In genomic region chr14:122384447-122385237, GRCm38 (mm10) we compare ENCODE assay signal across 13 mouse cellular contexts.
DNase-seq lines count a peak whose midpoint lies in the region; ATAC-seq and TF ChIP-seq lines count a peak whose summit lies in the region.
"Had no signal": no experiment of that assay in that cellular context is flagged by ENCODE, and none has a peak within 500 bp of the region (broad histone marks: within the 10 kb centered on the region; RNA-seq: fewer than 3 reads in every experiment).

No protein-coding gene starts in this region.

- H3K4me3 ChIP-seq in hindbrain, embryonic 14.5 days (replicated peaks; ENCODE audit: low read length): no peak overlapping the region
- no peak overlapping the region for H3K4me3 ChIP-seq in hindbrain, embryonic 10.5 days
- 0 out of 2 replicates have a peak overlapping the region, but pooled peaks have one; percentile 3 for H3K4me3 ChIP-seq in hindbrain, postnatal 0 days (ENCODE audit: low read length)

- H3K36me3 ChIP-seq in hindbrain, embryonic 14.5 days (replicated peaks; ENCODE audit: control insufficient read depth, insufficient read depth): no peaks in the 10 kb centered on the region
- no peaks in the 10 kb centered on the region for H3K36me3 ChIP-seq in hindbrain, embryonic 10.5 days
- no peaks in the 10 kb centered on the region for H3K36me3 ChIP-seq in hindbrain, postnatal 0 days (ENCODE audit: insufficient read depth, low read length)

- whole genome bisulfite sequencing in hindbrain, embryonic 14.5 days: 39% methylated on average over 21 of the region's 21 CpGs
- 68% methylated on average over 21 of the region's 21 CpGs for WGBS in hindbrain, embryonic 10.5 days
- WGBS in hindbrain, postnatal 0 days: 33% methylated on average over 21 of the region's 21 CpGs

- no peak for TF ChIP-seq CTCF in hindbrain, postnatal 0 days (IDR thresholded peaks at IDR 0.05; ENCODE audit: low read depth)

- peaks cover 19% of the 10 kb centered on the region for H3K27me3 ChIP-seq in hindbrain, embryonic 14.5 days (ENCODE audit: control insufficient read depth, insufficient read depth, low read length)
- peaks cover 31% of the 10 kb centered on the region for H3K27me3 ChIP-seq in hindbrain, embryonic 10.5 days (ENCODE audit: insufficient read depth, poor library complexity, severe bottlenecking)
- H3K27me3 ChIP-seq in hindbrain, postnatal 0 days (ENCODE audit: insufficient read depth, low read length): peaks cover 8% of the 10 kb centered on the region; the same call in 1 of the 2 replicates

- no peak overlapping the region for H3K9ac ChIP-seq in hindbrain, embryonic 14.5 days
- H3K9ac ChIP-seq in hindbrain, postnatal 0 days (replicated peaks; ENCODE audit: low read length): peak overlapping the region; percentile 43

- 0 out of 2 replicates have a peak, but pooled peaks have one; percentile 48 for ATAC-seq in hindbrain, embryonic 14.5 days (ENCODE audit: low FRiP score)
- no peak for ATAC-seq in hindbrain, postnatal 0 days

- peaks cover 10% of the 10 kb centered on the region; the same call in 1 of the 2 replicates for H3K4me1 ChIP-seq in hindbrain, embryonic 14.5 days (replicated peaks; ENCODE audit: control insufficient read depth, insufficient read depth, low read length)
- H3K4me1 ChIP-seq in hindbrain, embryonic 10.5 days (replicated peaks): peaks cover 26% of the 10 kb centered on the region
- H3K4me1 ChIP-seq in hindbrain, postnatal 0 days (ENCODE audit: insufficient read depth, low read length): no peaks in the 10 kb centered on the region

- H3K27ac ChIP-seq in hindbrain, embryonic 14.5 days: peak overlapping the region; percentile 51; the same call in 1 of the 2 replicates
- no peak overlapping the region for H3K27ac ChIP-seq in hindbrain, embryonic 10.5 days
- H3K27ac ChIP-seq in hindbrain, postnatal 0 days: peak overlapping the region; percentile 79

- no peaks in the 10 kb centered on the region for H3K9me3 ChIP-seq in hindbrain, embryonic 14.5 days (ENCODE audit: control insufficient read depth, low read length)
- H3K9me3 ChIP-seq in hindbrain, embryonic 10.5 days: no peaks in the 10 kb centered on the region
- H3K9me3 ChIP-seq in hindbrain, postnatal 0 days (ENCODE audit: low read length): no peaks in the 10 kb centered on the region

- H3K4me2 ChIP-seq in hindbrain, embryonic 14.5 days (replicated peaks): peak overlapping the region; percentile 22; the same call in 1 of the 2 replicates
- H3K4me2 ChIP-seq in hindbrain, postnatal 0 days (ENCODE audit: low read depth, low read length): peak overlapping the region; percentile 42

- no peak for DNase-seq in hindbrain, embryonic 14.5 days (ENCODE audit: low spot score)
- no peak for DNase-seq in hindbrain, embryonic 10.5 days (ENCODE audit: low spot score)
- peak; percentile 51 for DNase-seq in Muller cell, postnatal 12 days (ENCODE audit: inconsistent ontology term)
- DNase-seq in cerebellum, postnatal 10 days: peak; percentile 75 to 76
- DNase-seq in hindbrain, postnatal 0 days (ENCODE audit: low spot score): peak; percentile 75
- no peak for DNase-seq in T-cell, adult 2 months (ENCODE audit: low spot score)
- DNase-seq in layer of hippocampus, postnatal 10 days (ENCODE audit: low spot score in 2 of 2): no peak
- DNase-seq in spleen, postnatal 14 days (ENCODE audit: low spot score in 2 of 2): no peak
- DNase-seq: adrenal gland, postnatal 25 days; embryo, embryonic 11 days; gastrocnemius, postnatal 36 days; heart, postnatal 4 days; kidney, postnatal 36 days had no signal

Comparison
In these comparisons a context has a peak if more than half of its experiments do, and no peak if none do; other contexts are left out.
1. DNase-seq: peak in Muller cell, postnatal 12 days (single experiment), cerebellum, postnatal 10 days (2 of 2) and hindbrain, postnatal 0 days (single experiment); none in hindbrain, embryonic 14.5 days (single experiment), hindbrain, embryonic 10.5 days (single experiment), T-cell, adult 2 months (single experiment), layer of hippocampus, postnatal 10 days (0 of 2) and spleen, postnatal 14 days (0 of 2).